ENCODE assay signal across 8 mouse cellular contexts in the genomic region with DNA sequence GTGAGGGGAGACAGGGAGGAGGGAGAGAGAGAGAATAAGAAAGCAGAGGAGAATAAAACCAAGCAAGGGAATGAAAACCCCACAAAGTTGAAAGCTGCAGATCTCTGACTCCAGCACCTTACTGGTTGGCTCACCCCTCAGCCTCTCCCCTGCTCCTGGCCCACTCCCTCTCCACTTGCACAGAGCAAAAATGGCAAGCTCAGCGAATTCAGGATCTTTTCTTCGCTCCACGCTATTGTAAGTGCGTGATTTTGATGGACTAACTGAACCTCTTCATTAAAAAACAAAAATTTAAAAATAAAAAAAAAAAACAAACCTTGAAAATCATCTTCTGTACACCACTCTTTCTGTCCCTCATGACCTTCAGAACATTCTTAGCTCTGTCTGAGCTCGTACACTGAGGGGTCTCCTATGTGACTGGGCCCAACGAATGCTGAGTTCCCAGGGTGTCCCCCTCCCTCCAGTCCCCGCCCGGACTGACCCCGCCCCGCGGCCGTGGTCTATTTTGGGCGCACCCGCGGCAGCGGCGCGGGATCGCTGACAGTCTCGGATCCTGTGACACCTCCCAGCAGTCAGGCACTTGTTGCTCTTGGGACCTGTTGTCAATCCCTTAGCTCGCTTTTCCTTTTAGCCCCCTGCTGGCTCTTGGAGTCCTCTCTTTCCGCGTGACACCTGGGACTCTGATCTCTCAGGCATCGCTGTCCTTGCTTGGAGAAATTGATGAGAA. TPM values are rescaled to one million over a fixed set of nuclear protein-coding genes. Genes with fewer than 3 reads are reported as not detected.
DNase-seq lines count a peak whose midpoint lies in the region; ATAC-seq lines count a peak whose summit lies in the region.

A gene (plus strand): TSS at position 543 of the 727 bp plus-strand sequence.

- H3K9ac ChIP-seq in lung, embryonic 16.5 days (ENCODE audit: low read length): peak within 1 kb of the TSS; percentile 68

- peaks cover 18% of the 10 kb centered on the region for H3K4me1 ChIP-seq in heart, embryonic 10.5 days
- H3K4me1 ChIP-seq in lung, embryonic 16.5 days (replicated peaks; ENCODE audit: control insufficient read depth, insufficient read depth, low read length): no peaks in the 10 kb centered on the region; the same call in 1 of the 2 replicates

- no peaks in the 10 kb centered on the region for H3K9me3 ChIP-seq in heart, embryonic 10.5 days
- no peaks in the 10 kb centered on the region for H3K9me3 ChIP-seq in lung, embryonic 16.5 days (ENCODE audit: control insufficient read depth, low read length)

- peak within 1 kb of the TSS; percentile 74 for H3K4me2 ChIP-seq in lung, embryonic 16.5 days (ENCODE audit: low read depth, low read length)

- no peaks in the 10 kb centered on the region for H3K36me3 ChIP-seq in heart, embryonic 10.5 days
- H3K36me3 ChIP-seq in lung, embryonic 16.5 days (ENCODE audit: control insufficient read depth, insufficient read depth, low read length): no peaks in the 10 kb centered on the region

- peak; percentile 8 for DNase-seq in right cerebral cortex, postnatal 4 days
- no peak for DNase-seq in right cerebral cortex, postnatal 14 days
- DNase-seq in embryo, embryonic 11 days: peak; percentile 69
- DNase-seq in heart, embryonic 10.5 days (ENCODE audit: low spot score): peak; percentile 93
- DNase-seq in kidney, adult 8-10 months: peak; percentile 66 to 73
- peak; percentile 52 for DNase-seq in retina, embryonic 14.5 days (ENCODE audit: low spot score)
- no peak for DNase-seq in layer of hippocampus, adult 9-10 months (ENCODE audit: low spot score)

- peaks cover 22% of the 10 kb centered on the region for H3K27me3 ChIP-seq in heart, embryonic 10.5 days (ENCODE audit: insufficient read depth, poor library complexity, severe bottlenecking)
- H3K27me3 ChIP-seq in lung, embryonic 16.5 days (ENCODE audit: control insufficient read depth, insufficient read depth, low read depth, low read length): peaks cover 5% of the 10 kb centered on the region

- H3K27ac ChIP-seq in heart, embryonic 10.5 days: peak within 1 kb of the TSS; percentile 86
- peak within 1 kb of the TSS; percentile 63 for H3K27ac ChIP-seq in lung, embryonic 16.5 days (ENCODE audit: low read length)

- ATAC-seq in lung, embryonic 16.5 days (ENCODE audit: low read depth): peak; percentile 81

- WGBS in heart, embryonic 10.5 days: 4% methylated on average over 24 of the region's 24 CpGs
- 4% methylated on average over 24 of the region's 24 CpGs for WGBS in lung, embryonic 16.5 days

- H3K4me3 ChIP-seq in heart, embryonic 10.5 days: peak within 1 kb of the TSS; percentile 70
- H3K4me3 ChIP-seq in lung, embryonic 16.5 days (ENCODE audit: low read length): peak within 1 kb of the TSS; percentile 58

RNA-seq across cellular contexts. Expression of the gene that starts here (rescaled TPM):
- polyA plus RNA-seq in heart, embryonic 10.5 days (2016; fragmentation: Nextera tagmentation; extraction: Ambion mirVana): 3.3 and 5.7 TPM in 2 replicates
- 24.8 and 29.1 TPM in 2 replicates for polyA plus RNA-seq in lung, embryonic 16.5 days (2015; fragmentation: Nextera tagmentation; extraction: Ambion mirVana)

Comparison
In these comparisons a context has a peak if more than half of its experiments do, and no peak if none do; other contexts are left out.
1. DNase-seq: peak in right cerebral cortex, postnatal 4 days (single experiment), embryo, embryonic 11 days (single experiment), heart, embryonic 10.5 days (single experiment), kidney, adult 8-10 months (2 of 2) and retina, embryonic 14.5 days (single experiment); none in right cerebral cortex, postnatal 14 days (single experiment) and layer of hippocampus, adult 9-10 months (single experiment).